Mouse (Mus musculus): ENCODE measurements around the gene Pik3cg. TPM values are rescaled to one million over a fixed set of nuclear protein-coding genes. Genes with fewer than 3 reads are reported as not detected.

Gene Pik3cg
- total RNA-seq, 4 experiments from 2014 or later = 1.3 to 1.6 (median 1.5) TPM

- no peak for DNase-seq (ENCODE audit: low spot score)
These were observed 64.7 kb downstream of the Pik3cg start for GRCm38 (mm10) chr12:32143782-32144181.

- DNase-seq (ENCODE audit: low spot score) = no peak
These were observed 65.3 kb downstream of the Pik3cg start for GRCm38 (mm10) chr12:32143151-32143550.

GRCm38 (mm10) chr12:32141766-32142165 lies 66.7 kb downstream of the Pik3cg start:
- DNase-seq (ENCODE audit: low spot score) = no peak

GRCm38 (mm10) chr12:32138831-32139230 lies 69.6 kb downstream of the Pik3cg start:
- DNase-seq (ENCODE audit: low spot score) = no peak

- no peak for DNase-seq (ENCODE audit: low spot score)
These were observed 70.1 kb downstream of the Pik3cg start for GRCm38 (mm10) chr12:32138362-32138761.

GRCm38 (mm10) chr12:32137542-32137941 lies 70.9 kb downstream of the Pik3cg start:
- DNase-seq (ENCODE audit: low spot score) = no peak

- DNase-seq (ENCODE audit: low spot score) = no peak
These were observed 80.6 kb downstream of the Pik3cg start for GRCm38 (mm10) chr12:32127599-32128507.

GRCm38 (mm10) chr12:32127158-32127557 lies 81.3 kb downstream of the Pik3cg start:
- no peak for DNase-seq (ENCODE audit: low spot score)

GRCm38 (mm10) chr12:32124456-32124855 lies 84.0 kb downstream of the Pik3cg start:
- DNase-seq (ENCODE audit: low spot score) = no peak

GRCm38 (mm10) chr12:32124030-32124429 lies 84.4 kb downstream of the Pik3cg start:
- DNase-seq (ENCODE audit: low spot score) = no peak

- DNase-seq (ENCODE audit: low spot score) = peak; percentile 44
These were observed 84.9 kb downstream of the Pik3cg start for GRCm38 (mm10) chr12:32123559-32123958.

Other genes with a start within 250 kb of the Pik3cg start
- gene Prkar2b, start 147.4 kb downstream of the Pik3cg start, total RNA-seq (2022) = 1 to 10 TPM; 3.0 to 3.8 (median 3.4) TPM
- gene Ccdc71l, start 170.0 kb upstream of the Pik3cg start, total RNA-seq (2022) = 10 to 100 TPM in 3 of 4 experiments, 1 to 10 TPM in 1; 9.1 to 11.8 (median 11.3) TPM

Data from heart, adult 8-10 months (tissue).